Mouse (Mus musculus) frontal cortex, postnatal 25 days (tissue): Measurements from ENCODE around the gene Fancc.

Source experiments
- DNase-seq, 2 experiments: peaks; one replicate each; pipeline ENCODE4 v3.0.0; 2022; ENCODE audit warnings: low spot score in 2 of 2

Gene Fancc

GRCm38 (mm10) chr13:63290126-63290525 is 207.0 kb downstream of the Fancc start:
- no peak for DNase-seq

GRCm38 (mm10) chr13:63289687-63290086 is 207.4 kb downstream of the Fancc start:
- no peak for DNase-seq

- DNase-seq: no peak
Observed at GRCm38 (mm10) chr13:63289152-63289551, 207.9 kb downstream of the Fancc start.

- no peak for DNase-seq
Observed at GRCm38 (mm10) chr13:63286483-63287102, 210.5 kb downstream of the Fancc start.

- DNase-seq: no peak
Observed at GRCm38 (mm10) chr13:63284748-63285147, 212.3 kb downstream of the Fancc start.

GRCm38 (mm10) chr13:63283236-63283635 is 213.8 kb downstream of the Fancc start:
- DNase-seq: no peak

GRCm38 (mm10) chr13:63281206-63281605 is 215.9 kb downstream of the Fancc start:
- no peak for DNase-seq

GRCm38 (mm10) chr13:63280344-63280743 is 216.7 kb downstream of the Fancc start:
- DNase-seq: no peak

- DNase-seq: no peak
Observed at GRCm38 (mm10) chr13:63279807-63280206, 217.3 kb downstream of the Fancc start.

GRCm38 (mm10) chr13:63278796-63279475 is 218.1 kb downstream of the Fancc start:
- no peak for DNase-seq

GRCm38 (mm10) chr13:63278141-63278631 is 218.9 kb downstream of the Fancc start:
- no peak for DNase-seq

GRCm38 (mm10) chr13:63277316-63277715 is 219.8 kb downstream of the Fancc start:
- DNase-seq: no peak

GRCm38 (mm10) chr13:63276389-63276788 is 220.7 kb downstream of the Fancc start:
- no peak for DNase-seq

GRCm38 (mm10) chr13:63274488-63275166 is 222.5 kb downstream of the Fancc start:
- DNase-seq: no peak

GRCm38 (mm10) chr13:63273859-63274258 is 223.2 kb downstream of the Fancc start:
- no peak for DNase-seq

- DNase-seq: no peak
Observed at GRCm38 (mm10) chr13:63272602-63273229, 224.4 kb downstream of the Fancc start.

- no peak for DNase-seq
Observed at GRCm38 (mm10) chr13:63272017-63272601, 225.0 kb downstream of the Fancc start.

- no peak for DNase-seq
Observed at GRCm38 (mm10) chr13:63270191-63270590, 226.9 kb downstream of the Fancc start.

GRCm38 (mm10) chr13:63268776-63269175 is 228.3 kb downstream of the Fancc start:
- DNase-seq: no peak

GRCm38 (mm10) chr13:63268371-63268770 is 228.7 kb downstream of the Fancc start:
- no peak for DNase-seq

GRCm38 (mm10) chr13:63262168-63262957 is 234.7 kb downstream of the Fancc start:
- no peak for DNase-seq
